Mouse (Mus musculus) heart, postnatal 0 days (tissue): ENCODE measurements at regions not wholly inside any gene's neighbourhood (a gene's known extent, or its start where the extent isn't known, plus 50 kb on each side); places are given as distances from the start of the nearest gene placed in this dataset.

Experiments used
- ATAC-seq: fragments of 200-750 bp; cut with Nextera tagmentation; 2 replicates; pipeline ENCODE4 v1.8.0; 2017; ENCODE audit warnings: low read depth, moderate number of reproducible peaks, moderate library complexity; ENCODE audit not compliant: insufficient read depth
- DNase-seq: peaks from one replicate; pipeline ENCODE4 v3.0.0-alpha.2; 2016; ENCODE audit warnings: low spot score
- H3K27ac ChIP-seq: fragments of 300-500 bp; sonication (generic); 2 replicates; pipeline ENCODE4 v1.5.1; 2014; ENCODE audit warnings: low read depth, mild to moderate bottlenecking
- H3K27me3 ChIP-seq: fragments of 300-500 bp; sonication (generic); 2 replicates; pipeline ENCODE4 v1.6.1; 2014; ENCODE audit warnings: low read length, mixed read lengths; ENCODE audit not compliant: control insufficient read depth, insufficient read depth
- H3K36me3 ChIP-seq: fragments of 300-500 bp; sonication (generic); replicated peaks from 2 replicates; pipeline ENCODE4 v1.6.1; 2014; ENCODE audit warnings: low read length, mixed read lengths; ENCODE audit not compliant: control insufficient read depth, insufficient read depth
- H3K4me1 ChIP-seq: fragments of 300-500 bp; sonication (generic); 2 replicates; pipeline ENCODE4 v1.6.1; 2014; ENCODE audit warnings: antibody characterized with exemption; ENCODE audit not compliant: control insufficient read depth, insufficient read depth
- H3K4me2 ChIP-seq: fragments of 300-500 bp; sonication (generic); 2 replicates; pipeline ENCODE4 v1.6.1; 2014; ENCODE audit warnings: low read depth, mild to moderate bottlenecking, low read length, moderate library complexity
- H3K4me3 ChIP-seq: fragments of 300-500 bp; sonication (generic); 2 replicates; pipeline ENCODE4 v1.5.1; 2014; ENCODE audit warnings: low read depth, low read length
- H3K9ac ChIP-seq: fragments of 300-500 bp; sonication (generic); replicated peaks from 2 replicates; pipeline ENCODE4 v1.6.1; 2014; ENCODE audit warnings: low read depth, low read length, mixed read lengths
- H3K9me3 ChIP-seq: fragments of 300-500 bp; sonication (generic); replicated peaks from 2 replicates; pipeline ENCODE4 v1.6.1; 2016; ENCODE audit warnings: low read length; ENCODE audit not compliant: control insufficient read depth
- CTCF ChIP-seq: IDR thresholded peaks from 2 replicates; pipeline ENCODE4 v1.5.1; 2016; ENCODE audit warnings: antibody characterized with exemption, control low read depth, low read depth
- EP300 ChIP-seq: IDR thresholded peaks from 2 replicates; pipeline ENCODE4 v1.6.1; 2016; ENCODE audit warnings: antibody characterized with exemption, low read depth
- WGBS: fragments of 180-500 bp; shearing (Covaris S2); extraction: QIAGEN DNeasy Blood & Tissue Kit; methylation state at CpG from one replicate; pipeline ENCODE4 v1.1.7; 2014; 5-methylcytosine and 5-hydroxymethylcytosine counted together

GRCm38 (mm10) chr16:77788041-77788780, 186.3 kb upstream of the Gm11146 start:
- no peak overlapping the region for H3K27ac ChIP-seq
- no peaks in the 10 kb centered on the region for H3K9me3 ChIP-seq
- DNase-seq (no peak), ATAC-seq (no peak)
- H3K4me1 ChIP-seq: no peaks in the 10 kb centered on the region
- no peaks in the 10 kb centered on the region for H3K27me3 ChIP-seq
- no peaks in the 10 kb centered on the region for H3K36me3 ChIP-seq
- H3K9ac ChIP-seq: no peak overlapping the region
- TF ChIP-seq EP300 (no peak), CTCF (no peak)
- H3K4me2 ChIP-seq: no peak overlapping the region
- 88% methylated on average over 20 of the region's 20 CpGs for WGBS
- H3K4me3 ChIP-seq: no peak overlapping the region

DNA sequence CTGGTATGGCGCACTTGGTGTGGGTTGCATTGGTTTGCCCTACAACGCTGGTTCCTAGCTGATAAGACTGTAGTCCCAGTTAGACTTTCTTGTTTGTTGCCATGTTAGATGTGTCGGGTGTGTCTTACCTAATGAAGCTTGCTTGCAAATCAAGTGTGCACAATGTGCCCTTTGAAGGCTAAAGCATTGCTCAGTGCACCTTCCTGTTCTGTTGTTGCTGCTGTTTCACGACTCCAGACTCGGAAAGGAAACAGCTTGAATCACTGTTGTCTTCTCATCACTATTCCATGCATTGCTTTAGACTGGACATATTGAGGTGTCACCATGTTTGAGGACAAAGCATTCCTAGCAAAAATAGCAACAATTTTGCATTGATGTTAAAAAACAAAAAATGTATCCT, 185.1 kb upstream of the Gm11146 start:
- no peak overlapping the region for H3K27ac ChIP-seq
- H3K4me2 ChIP-seq: no peak overlapping the region
- H3K9me3 ChIP-seq: no peaks in the 10 kb centered on the region
- TF ChIP-seq CTCF (no peak), EP300 (no peak)
- DNase-seq (no peak), ATAC-seq (no peak)
- WGBS: 86% methylated on average over 5 of the region's 5 CpGs
- no peak overlapping the region for H3K4me3 ChIP-seq
- no peaks in the 10 kb centered on the region for H3K36me3 ChIP-seq
- H3K27me3 ChIP-seq: no peaks in the 10 kb centered on the region
- no peaks in the 10 kb centered on the region for H3K4me1 ChIP-seq
- no peak overlapping the region for H3K9ac ChIP-seq

DNA sequence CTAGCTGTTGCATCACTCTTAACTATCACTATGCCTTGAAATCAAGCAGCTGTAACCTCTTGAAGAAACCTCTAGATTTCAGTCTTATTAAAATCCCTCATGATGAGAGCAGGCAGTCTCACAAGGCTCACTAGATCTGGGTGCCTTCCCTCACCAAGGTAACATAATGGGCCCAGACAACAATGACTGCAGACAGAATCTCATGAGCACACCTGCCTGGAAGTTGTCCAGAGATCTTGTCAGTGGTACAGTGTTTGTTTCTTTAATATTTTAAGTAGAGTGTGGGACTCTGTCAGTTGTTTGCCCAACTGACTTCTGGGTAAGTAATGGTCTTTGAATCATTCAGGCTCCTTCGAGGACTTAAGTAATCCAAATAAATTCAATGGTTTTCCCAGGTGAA, 177.1 kb upstream of the Gm11146 start:
- no peak overlapping the region for H3K9ac ChIP-seq
- H3K27me3 ChIP-seq: no peaks in the 10 kb centered on the region
- H3K9me3 ChIP-seq: no peaks in the 10 kb centered on the region
- DNase-seq (no peak), ATAC-seq (no peak)
- no peak overlapping the region for H3K4me3 ChIP-seq
- H3K36me3 ChIP-seq: no peaks in the 10 kb centered on the region
- H3K4me2 ChIP-seq: no peak overlapping the region
- H3K27ac ChIP-seq: no peak overlapping the region
- 76% methylated on average over 1 of the region's 1 CpGs for WGBS
- no peaks in the 10 kb centered on the region for H3K4me1 ChIP-seq
- TF ChIP-seq CTCF (no peak), EP300 (no peak)

- H3K4me3 ChIP-seq: no peak overlapping the region
- TF ChIP-seq EP300: no peak
- no peak for TF ChIP-seq CTCF
- H3K36me3 ChIP-seq: no peaks in the 10 kb centered on the region
- no peak overlapping the region for H3K4me2 ChIP-seq
- no peaks in the 10 kb centered on the region for H3K27me3 ChIP-seq
- H3K9ac ChIP-seq: no peak overlapping the region
- H3K9me3 ChIP-seq: no peaks in the 10 kb centered on the region
- 62% methylated on average over 3 of the region's 3 CpGs for WGBS
- H3K4me1 ChIP-seq: no peaks in the 10 kb centered on the region
- ATAC-seq (no peak), DNase-seq (no peak)
- no peak overlapping the region for H3K27ac ChIP-seq
These were observed 170.2 kb upstream of the Gm11146 start for GRCm38 (mm10) chr16:77772075-77772474.

DNA sequence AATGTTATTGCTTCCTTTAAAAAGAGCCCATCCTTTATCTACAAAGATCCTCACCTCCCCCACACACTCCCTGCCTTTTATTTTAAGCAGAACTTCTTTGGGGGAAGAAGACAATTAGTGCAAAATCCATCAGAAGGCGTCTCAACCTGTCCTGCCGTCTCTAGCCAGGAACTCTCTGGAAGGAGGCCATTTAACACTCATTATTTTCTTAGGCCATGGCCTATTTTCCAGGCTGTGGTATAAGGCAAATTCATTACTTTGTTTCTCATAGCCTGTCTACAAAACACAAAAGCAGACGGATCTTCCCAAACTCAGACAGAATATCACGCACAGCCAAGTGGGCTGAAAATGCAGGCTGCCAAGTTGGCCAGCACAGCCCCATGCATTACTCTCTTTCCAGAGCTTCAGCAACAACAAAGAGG, 159.0 kb upstream of the Gm11146 start:
- TF ChIP-seq EP300 (no peak), CTCF (no peak)
- no peaks in the 10 kb centered on the region for H3K27me3 ChIP-seq
- DNase-seq: no peak
- H3K4me2 ChIP-seq: no peak overlapping the region
- no peak overlapping the region for H3K9ac ChIP-seq
- 70% methylated on average over 4 of the region's 4 CpGs for WGBS
- H3K36me3 ChIP-seq: no peaks in the 10 kb centered on the region
- no peak overlapping the region for H3K27ac ChIP-seq
- H3K4me3 ChIP-seq: no peak overlapping the region
- H3K4me1 ChIP-seq: no peaks in the 10 kb centered on the region
- no peak for ATAC-seq
- H3K9me3 ChIP-seq: no peaks in the 10 kb centered on the region

- Histone ChIP-seq H3K9me3 (no peaks in the 10 kb centered on the region), H3K4me2 (no peak overlapping the region), H3K36me3 (no peaks in the 10 kb centered on the region), H3K4me1 (no peaks in the 10 kb centered on the region), H3K9ac (no peak overlapping the region), H3K27ac (no peak overlapping the region), H3K4me3 (no peak overlapping the region), H3K27me3 (no peaks in the 10 kb centered on the region)
- 76% methylated on average over 4 of the region's 4 CpGs for WGBS
- DNase-seq: no peak
- TF ChIP-seq CTCF: no peak
- no peak for TF ChIP-seq EP300
- no peak for ATAC-seq
These were observed 158.6 kb upstream of the Gm11146 start for GRCm38 (mm10) chr16:77760479-77760878.
